Mouse (Mus musculus): ENCODE measurements around the gene Pck1.

The Pck1 gene

DNA sequence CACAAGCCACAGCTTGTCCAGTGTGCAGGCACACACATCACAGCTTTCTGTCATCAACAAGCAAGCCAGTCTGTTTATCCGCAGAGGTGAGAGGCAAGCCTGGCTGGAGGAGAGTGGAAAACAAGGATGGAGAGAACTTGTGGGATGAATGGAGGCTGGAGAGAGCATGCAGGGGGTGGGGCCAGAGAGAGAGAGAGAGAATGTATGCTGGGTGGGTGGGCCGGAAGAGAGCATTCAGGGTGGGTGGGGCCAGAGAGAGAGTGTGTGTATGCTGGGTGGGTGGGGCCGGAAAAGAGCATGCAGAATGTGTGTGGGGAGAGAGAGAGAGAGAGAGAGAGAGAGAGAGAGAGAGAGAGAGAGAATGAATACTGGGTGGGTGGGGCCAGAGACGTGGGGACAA, 51.8 kb downstream of the Pck1 start:
- DNase-seq (ENCODE audit: low read depth): no peak

DNA sequence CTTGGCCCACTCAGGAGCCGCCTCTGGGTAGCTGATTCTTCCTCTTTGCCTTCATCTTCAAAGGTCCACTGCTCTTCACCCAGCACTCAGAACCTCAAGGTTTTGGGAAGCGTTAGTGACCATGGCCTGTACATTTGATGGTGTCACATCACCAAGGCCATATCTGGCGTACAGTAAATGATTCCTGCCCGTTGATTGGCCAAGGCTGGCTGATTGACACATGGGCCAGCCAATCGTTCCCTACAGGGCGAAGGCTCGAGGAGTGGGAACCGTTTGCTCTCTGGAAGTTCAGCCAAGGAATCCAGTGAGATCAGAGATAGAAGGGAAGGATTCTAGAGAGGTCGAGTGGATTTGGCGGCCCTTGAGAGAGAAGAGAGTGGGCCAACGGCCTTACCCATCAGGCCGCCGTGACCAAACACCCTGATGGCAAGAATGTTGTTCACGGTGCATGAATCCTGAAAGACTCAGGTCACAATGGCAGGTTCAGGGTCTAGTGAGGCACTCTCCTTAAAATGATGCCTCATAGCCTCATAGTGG, 52.8 kb downstream of the Pck1 start:
- DNase-seq (ENCODE audit: low read depth): no peak

DNA sequence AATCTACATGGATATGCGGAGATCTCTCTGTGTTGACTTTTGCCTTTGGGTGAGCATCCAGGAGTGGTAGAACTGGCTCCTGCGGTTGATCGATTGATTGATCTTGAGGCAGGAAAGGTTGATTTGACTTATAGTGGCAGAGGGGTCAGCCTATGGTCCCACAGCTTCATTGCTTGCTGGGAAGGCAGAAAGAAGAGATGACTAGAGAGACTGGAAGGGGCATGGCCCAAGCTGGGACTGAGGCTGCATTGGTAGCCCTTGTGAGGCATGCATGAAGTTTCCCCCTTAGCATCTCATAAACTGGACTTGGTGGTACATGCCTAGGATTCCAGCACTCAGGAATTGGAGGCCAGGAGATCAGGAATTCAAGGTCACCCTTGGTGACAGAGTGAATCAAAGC, 54.2 kb downstream of the Pck1 start:
- no peak for DNase-seq (ENCODE audit: low read depth)
